Mouse (Mus musculus): ENCODE results near the gene Gm973.

DNA sequence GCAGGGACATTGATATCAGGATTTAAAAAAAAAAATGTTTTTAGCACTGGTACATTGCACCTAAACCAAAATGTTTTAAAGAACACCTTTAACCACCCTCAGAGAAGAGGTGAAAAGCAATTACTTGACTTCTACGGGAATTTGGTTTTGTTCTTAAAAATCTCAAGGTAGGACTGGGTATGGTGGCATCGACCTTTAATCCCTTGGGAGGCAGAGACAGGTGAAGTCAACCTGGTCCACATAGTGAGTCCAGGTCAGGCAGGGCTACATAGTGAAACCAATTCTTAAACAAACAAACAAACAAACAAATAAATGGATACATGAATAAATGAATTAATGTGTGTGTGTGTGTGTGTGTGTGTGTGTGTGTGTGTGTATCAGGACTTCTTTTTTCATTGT lies 11.8 kb upstream of the Gm973 start:
- TF ChIP-seq CTCF (IDR thresholded peaks at IDR 0.05) = no peak
- no peak for TF ChIP-seq EP300 (IDR thresholded peaks at IDR 0.05)
